Mouse (Mus musculus) brown adipose tissue, adult 24 weeks (tissue): ENCODE measurements around the gene Tpd52l1. TPM values are rescaled to one million over a fixed set of nuclear protein-coding genes. Genes with fewer than 3 reads are reported as not detected.

Experiments used
- H3K27ac ChIP-seq: fragments of 200-500 bp; replicated peaks from 2 replicates; pipeline ENCODE4 v1.5.1; 2012; ENCODE audit warnings: low read depth, mild to moderate bottlenecking, low read length
- H3K4me1 ChIP-seq: fragments of 200-500 bp; 2 replicates; pipeline ENCODE4 v1.6.1; 2012; ENCODE audit warnings: low read length, mixed read lengths; ENCODE audit not compliant: control insufficient read depth, insufficient read depth, insufficient read length
- H3K4me3 ChIP-seq: fragments of 200-500 bp; 2 replicates; pipeline ENCODE4 v1.5.1; 2012; ENCODE audit warnings: low read depth, mild to moderate bottlenecking, low read length, moderate library complexity; ENCODE audit not compliant: insufficient read depth
- polyA plus RNA-seq: library from polyadenylated mRNA; stranded (reverse); fragments of >200 nt; gene quantifications from 2 replicates; pipeline ENCODE4 v1.2.4, GENCODE M21; 2012; ENCODE audit not compliant: missing spikeins, insufficient read depth, insufficient read length

The Tpd52l1 gene
- polyA plus RNA-seq, 1 experiment: 9.7 TPM

GRCm38 (mm10) chr10:31303446-31303845, 142.3 kb downstream of the Tpd52l1 start:
- Histone ChIP-seq H3K4me1 (no peaks in the 10 kb centered on the region), H3K27ac (no peak overlapping the region), H3K4me3 (no peak overlapping the region)

GRCm38 (mm10) chr10:31300292-31300691, 145.5 kb downstream of the Tpd52l1 start:
- H3K4me3 ChIP-seq: no peak overlapping the region

GRCm38 (mm10) chr10:31298921-31299574, 146.7 kb downstream of the Tpd52l1 start:
- Histone ChIP-seq H3K4me1 (no peaks in the 10 kb centered on the region), H3K4me3 (no peak overlapping the region), H3K27ac (no peak overlapping the region)

More at GRCm38 (mm10) chr10:31300292-31300691, 145.5 kb downstream of the Tpd52l1 start:
- no peaks in the 10 kb centered on the region for H3K4me1 ChIP-seq
- H3K27ac ChIP-seq: no peak overlapping the region

GRCm38 (mm10) chr10:31298263-31298662, 147.5 kb downstream of the Tpd52l1 start:
- H3K27ac ChIP-seq: no peak overlapping the region
- no peak overlapping the region for H3K4me3 ChIP-seq
- H3K4me1 ChIP-seq: no peaks in the 10 kb centered on the region

DNA sequence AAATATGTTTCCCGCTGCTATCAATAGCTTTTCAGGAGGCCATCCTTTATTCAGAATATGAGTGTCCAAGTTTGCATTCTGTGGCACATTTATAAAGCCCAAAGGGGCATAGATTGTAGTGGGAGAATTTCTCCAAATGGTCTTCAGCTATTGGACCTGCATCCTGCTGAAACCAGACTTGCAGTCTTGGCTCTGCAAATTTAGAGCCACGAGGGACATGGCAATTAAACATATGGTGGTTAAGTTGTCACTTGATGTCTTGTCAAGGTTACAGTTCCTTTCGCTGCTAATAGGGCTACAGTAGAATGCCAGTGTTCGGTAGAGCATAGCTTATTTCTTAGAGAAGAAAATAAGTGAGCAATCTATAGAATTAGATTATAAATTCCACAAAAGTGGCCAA, 148.7 kb downstream of the Tpd52l1 start:
- H3K27ac ChIP-seq: no peak overlapping the region
- no peak overlapping the region for H3K4me3 ChIP-seq
- H3K4me1 ChIP-seq: no peaks in the 10 kb centered on the region

GRCm38 (mm10) chr10:31296458-31296857, 149.3 kb downstream of the Tpd52l1 start:
- Histone ChIP-seq H3K27ac (no peak overlapping the region), H3K4me3 (no peak overlapping the region), H3K4me1 (no peaks in the 10 kb centered on the region)

DNA sequence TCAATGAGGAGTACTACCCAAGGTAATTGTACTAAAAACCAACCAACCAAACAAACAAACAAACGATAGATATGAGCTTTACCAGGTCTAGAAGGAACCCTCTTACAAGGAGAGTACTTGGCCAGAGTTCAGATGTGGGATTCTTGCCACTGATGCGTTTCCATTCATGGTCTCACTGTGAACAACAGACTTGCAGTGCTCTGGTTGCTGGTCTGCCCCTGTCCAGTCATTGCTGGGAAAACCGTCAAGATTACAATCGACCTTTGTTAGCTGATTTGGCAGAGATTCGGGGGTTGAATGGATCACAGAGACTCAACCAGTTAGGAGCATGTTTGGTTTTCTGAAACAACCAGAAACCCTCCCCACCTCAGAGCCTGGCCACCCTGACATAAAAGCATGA, 150.1 kb downstream of the Tpd52l1 start:
- Histone ChIP-seq H3K4me3 (no peak overlapping the region), H3K27ac (no peak overlapping the region), H3K4me1 (no peaks in the 10 kb centered on the region)

GRCm38 (mm10) chr10:31288697-31289390, 156.9 kb downstream of the Tpd52l1 start:
- Histone ChIP-seq H3K27ac (no peak overlapping the region), H3K4me3 (no peak overlapping the region), H3K4me1 (no peaks in the 10 kb centered on the region)

- Histone ChIP-seq H3K4me3 (no peak overlapping the region), H3K27ac (no peak overlapping the region), H3K4me1 (no peaks in the 10 kb centered on the region)
Measured at GRCm38 (mm10) chr10:31287787-31288186, 158.0 kb downstream of the Tpd52l1 start.

Other genes with a start within 250 kb of the Tpd52l1 start
- gene Hddc2, start 132.6 kb downstream of the Tpd52l1 start, polyA plus RNA-seq: 38.3 and 50.0 TPM in 2 replicates
- 1.7 and 3.8 TPM in 2 replicates for gene Rnf217, start 163.2 kb upstream of the Tpd52l1 start, polyA plus RNA-seq